Comparison of ENCODE assay signal across 7 mouse cellular contexts in the genomic region with DNA sequence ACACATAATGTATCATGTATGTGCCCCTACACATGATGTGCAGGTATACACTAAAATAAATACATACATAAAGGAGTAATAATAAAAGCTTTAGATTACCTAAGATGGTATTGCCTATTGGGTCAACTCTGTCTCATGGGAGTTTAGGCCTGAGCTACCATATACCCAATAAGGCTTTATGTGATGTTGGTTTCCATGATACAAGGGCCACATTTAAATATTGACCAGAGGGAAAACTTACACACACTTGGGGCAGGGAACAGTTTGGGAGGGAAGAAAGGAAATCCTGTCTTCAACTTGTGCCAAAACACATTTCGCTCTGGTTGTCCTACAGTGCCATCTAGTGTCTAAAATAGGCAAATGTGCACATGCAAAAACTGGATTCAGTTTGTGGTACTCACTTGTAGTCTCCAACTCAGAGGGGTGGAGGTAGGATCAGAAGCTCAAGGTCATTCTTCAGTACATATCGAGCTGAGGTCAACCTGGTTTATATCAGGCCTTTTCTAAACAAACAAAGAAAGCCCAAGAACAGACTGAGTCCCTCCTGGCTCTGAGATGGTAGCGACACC. TPM values are rescaled to one million over a fixed set of nuclear protein-coding genes. Genes with fewer than 3 reads are reported as not detected.
DNase-seq lines count a peak whose midpoint lies in the region; ATAC-seq and TF ChIP-seq lines count a peak whose summit lies in the region.

No protein-coding gene starts in this region.

- H3K4me3 ChIP-seq in liver, embryonic 14.5 days (ENCODE audit: insufficient read depth in 1 of 2, low read depth in 2 of 2, low read length in 2 of 2), result no peak overlapping the region
- no peak overlapping the region for H3K4me3 ChIP-seq in MEL (ENCODE audit: control insufficient read depth in 1 of 2, insufficient read depth in 1 of 2, low read depth in 2 of 2, low read length in 2 of 2)
- H3K4me3 ChIP-seq in forebrain, postnatal 0 days (ENCODE audit: low read depth, low read length), result no peak overlapping the region

- TF ChIP-seq RAD21 in MEL (IDR thresholded peaks at IDR 0.05; ENCODE audit: low read depth, low read length), result peak; percentile 98

- peak; percentile 73 for TF ChIP-seq CTCF in liver, embryonic 14.5 days (IDR thresholded peaks at IDR 0.05; ENCODE audit: low read depth)
- TF ChIP-seq CTCF in MEL (IDR thresholded peaks at IDR 0.05 in 2 of 3, conservative IDR thresholded peaks at IDR 0.05 in 1 of 3; ENCODE audit: control insufficient read depth in 1 of 3, insufficient read depth in 1 of 3, low read depth in 2 of 3, low read length in 3 of 3, poor library complexity in 1 of 3, severe bottlenecking in 1 of 3), result peak; percentile 52 to 90 (median 90)
- TF ChIP-seq CTCF in forebrain, postnatal 0 days (IDR thresholded peaks at IDR 0.05; ENCODE audit: low read depth), result peak; percentile 88

- ATAC-seq in liver, embryonic 14.5 days (ENCODE audit: insufficient read depth), result no peak
- peak; percentile 20; the same call in 1 of the 2 replicates for ATAC-seq in forebrain, postnatal 0 days

- no peaks in the 10 kb centered on the region for H3K79me2 ChIP-seq in MEL (ENCODE audit: control insufficient read depth, insufficient read depth, low read length, poor library complexity)

- H3K9ac ChIP-seq in liver, embryonic 14.5 days (replicated peaks), result no peak overlapping the region
- H3K9ac ChIP-seq in MEL (ENCODE audit: control insufficient read depth, low read depth, low read length, poor library complexity, severe bottlenecking), result no peak overlapping the region
- H3K9ac ChIP-seq in forebrain, postnatal 0 days, result no peak overlapping the region

- TF ChIP-seq POLR2A in MEL (IDR thresholded peaks at IDR 0.05; ENCODE audit: control insufficient read depth in 1 of 2, insufficient read depth in 1 of 2, low read depth in 1 of 2, low read length in 2 of 2, poor library complexity in 1 of 2), result no peak

- H3K9me3 ChIP-seq in liver, embryonic 14.5 days (ENCODE audit: control insufficient read depth, low read length), result no peaks in the 10 kb centered on the region
- H3K9me3 ChIP-seq in MEL (replicated peaks; ENCODE audit: insufficient read depth, low read length), result no peaks in the 10 kb centered on the region
- H3K9me3 ChIP-seq in forebrain, postnatal 0 days (ENCODE audit: low read length), result no peaks in the 10 kb centered on the region

- no peak overlapping the region for H3K27ac ChIP-seq in liver, embryonic 14.5 days
- no peak overlapping the region for H3K27ac ChIP-seq in MEL (ENCODE audit: control insufficient read depth, low read depth, low read length)
- H3K27ac ChIP-seq in forebrain, postnatal 0 days (ENCODE audit: low read depth, low read length), result no peak overlapping the region

- no peaks in the 10 kb centered on the region for H3K4me1 ChIP-seq in liver, embryonic 14.5 days (replicated peaks; ENCODE audit: control insufficient read depth in 2 of 2, insufficient read depth in 2 of 2, low read length in 1 of 2)
- H3K4me1 ChIP-seq in MEL (ENCODE audit: control insufficient read depth in 1 of 2, insufficient read depth in 2 of 2, low read length in 2 of 2), result no peaks in the 10 kb centered on the region
- no peaks in the 10 kb centered on the region for H3K4me1 ChIP-seq in forebrain, postnatal 0 days (ENCODE audit: insufficient read depth)

- no peaks in the 10 kb centered on the region; the same call in 1 of the 2 replicates for H3K27me3 ChIP-seq in liver, embryonic 14.5 days (ENCODE audit: control insufficient read depth, insufficient read depth, low read length)
- peaks cover 0 to 1% of the 10 kb centered on the region in 2 experiments; a peak in 1 of 4 replicates for H3K27me3 ChIP-seq in MEL (ENCODE audit: control insufficient read depth in 1 of 2, insufficient read depth in 2 of 2, low read length in 2 of 2)
- no peaks in the 10 kb centered on the region for H3K27me3 ChIP-seq in forebrain, postnatal 0 days (ENCODE audit: insufficient read depth, low read length)

- no peak overlapping the region for H3K4me2 ChIP-seq in liver, embryonic 14.5 days (ENCODE audit: low read depth)
- H3K4me2 ChIP-seq in forebrain, postnatal 0 days (ENCODE audit: low read depth), result no peak overlapping the region

- H3K36me3 ChIP-seq in liver, embryonic 14.5 days (replicated peaks; ENCODE audit: control insufficient read depth, insufficient read depth, low read depth), result no peaks in the 10 kb centered on the region
- H3K36me3 ChIP-seq in MEL (ENCODE audit: control insufficient read depth in 1 of 2, insufficient read depth in 2 of 2, low read length in 2 of 2), result no peaks in the 10 kb centered on the region
- no peaks in the 10 kb centered on the region for H3K36me3 ChIP-seq in forebrain, postnatal 0 days (ENCODE audit: insufficient read depth)

- 26% methylated on average over 3 of the region's 3 CpGs for WGBS in liver, embryonic 14.5 days (ENCODE audit: insufficient replicate concordance)
- WGBS in forebrain, postnatal 0 days, result 37% methylated on average over 3 of the region's 3 CpGs

- peak in 2 of 3 experiments; percentile 6 to 9 for DNase-seq in liver, embryonic 14.5 days (ENCODE audit: low read depth in 3 of 3, low spot score in 3 of 3)
- no peak for DNase-seq in liver
- peak; percentile 68 for DNase-seq in MEL (ENCODE audit: low read depth, low spot score)
- DNase-seq in cerebellum, adult 11-12 months, result peak; percentile 9
- DNase-seq in forebrain, postnatal 0 days, result peak; percentile 77
- peak; percentile 28 to 50 for DNase-seq in layer of hippocampus, postnatal 10 days (ENCODE audit: low spot score in 2 of 2)
- peak; percentile 4 to 13 for DNase-seq in natural killer cell, adult 2 months (ENCODE audit: low spot score in 2 of 2)

- no peak for TF ChIP-seq EP300 in liver, embryonic 14.5 days (IDR thresholded peaks at IDR 0.05; ENCODE audit: low read depth)
- TF ChIP-seq EP300 in MEL (IDR thresholded peaks at IDR 0.05; ENCODE audit: low read depth in 1 of 2, low read length in 2 of 2), result no peak

TF ChIP-seq in MEL, 35 proteins besides CTCF, POLR2A, EP300 and RAD21:
- TF ChIP-seq ZKSCAN1 (IDR thresholded peaks at IDR 0.05; ENCODE audit: low read depth, low read length) (no peak), ZNF384 (IDR thresholded peaks at IDR 0.05; ENCODE audit: low read depth, low read length) (no peak), ELF1 (IDR thresholded peaks at IDR 0.05; ENCODE audit: low read depth, low read length) (no peak), MAFK (IDR thresholded peaks at IDR 0.05; ENCODE audit: borderline replicate concordance, low read depth, low read length) (no peak), GATA1 (IDR thresholded peaks at IDR 0.05; ENCODE audit: low read depth, low read length) (no peak), TAL1 (IDR thresholded peaks at IDR 0.05; ENCODE audit: low read length) (no peak), MAX (IDR thresholded peaks at IDR 0.05; ENCODE audit: low read length) (0 out of 2 replicates have a peak, but pooled peaks have one; percentile 19), MAZ (IDR thresholded peaks at IDR 0.05; ENCODE audit: low read depth, low read length) (no peak), ZMIZ1 (IDR thresholded peaks at IDR 0.05; ENCODE audit: low read depth, low read length) (no peak), MXI1 (IDR thresholded peaks at IDR 0.05; ENCODE audit: low read depth, low read length) (no peak), ZC3H11A (IDR thresholded peaks at IDR 0.05; ENCODE audit: low read depth, low read length) (peak; percentile 85), NRF1 (IDR thresholded peaks at IDR 0.05; ENCODE audit: insufficient read depth, low read depth, low read length, poor library complexity, severe bottlenecking) (no peak), SMC3 (IDR thresholded peaks at IDR 0.05; ENCODE audit: low read depth, low read length) (peak; percentile 84), MYB (IDR thresholded peaks at IDR 0.05; ENCODE audit: low read depth, low read length) (no peak), ETS1 (IDR thresholded peaks at IDR 0.05; ENCODE audit: low read depth, low read length) (no peak), CHD1 (IDR thresholded peaks at IDR 0.05; ENCODE audit: low read depth, low read length) (no peak), SIN3A (IDR thresholded peaks at IDR 0.05; ENCODE audit: low read length) (no peak), RCOR1 (IDR thresholded peaks at IDR 0.05; ENCODE audit: low read depth, low read length) (no peak), MYC (IDR thresholded peaks at IDR 0.05; ENCODE audit: low read depth, low read length) (peak; percentile 65; the same call in 1 of the 2 replicates), E2F4 (IDR thresholded peaks at IDR 0.05; ENCODE audit: borderline replicate concordance, low read depth, low read length) (no peak), JUND (IDR thresholded peaks at IDR 0.05; ENCODE audit: low read depth, low read length) (no peak; the same call in 1 of the 2 replicates), BHLHE40 (IDR thresholded peaks at IDR 0.05; ENCODE audit: borderline replicate concordance, low read depth, low read length) (no peak), POLR2AphosphoS2 (IDR thresholded peaks at IDR 0.05; ENCODE audit: low read length) (no peak), TBP (IDR thresholded peaks at IDR 0.05; ENCODE audit: low read depth, low read length) (no peak), UBTF (IDR thresholded peaks at IDR 0.05; ENCODE audit: borderline replicate concordance, insufficient read depth, low read depth, low read length) (no peak), POLR2AphosphoS5 (IDR thresholded peaks at IDR 0.05; ENCODE audit: borderline replicate concordance, low read depth, low read length) (no peak), MEF2A (IDR thresholded peaks at IDR 0.05; ENCODE audit: extremely low read depth, insufficient replicate concordance, low read depth, low read length, poor library complexity, severe bottlenecking) (no peak), HCFC1 (IDR thresholded peaks at IDR 0.05; ENCODE audit: low read depth, low read length) (no peak)

RNA-seq across cellular contexts. Expression of a gene that starts 38.8 kb away (rescaled TPM):
- polyA plus RNA-seq in liver, embryonic 14.5 days (2012; rRNA removed), result 0.13 and 0.20 TPM in 2 replicates
- 0.24 and 0.27 TPM in 2 replicates for polyA plus RNA-seq in liver, embryonic 14.5 days (2014; fragmentation: Nextera tagmentation; extraction: Ambion mirVana)
- 1.6 and 1.7 TPM in 2 replicates for total RNA-seq in MEL (2012; rRNA removed)
- 1 to 10 TPM in 1 of 2 experiments, not detected in 1; 2.8 TPM for polyA plus RNA-seq in MEL (2012; ENCODE audit: insufficient read depth in 1 of 2, insufficient read length in 2 of 2, low read depth in 1 of 2, low replicate concordance in 2 of 2, missing spikeins in 1 of 2)
- total RNA-seq in forebrain, postnatal 0 days (2014; rRNA removed), result 25.6 and 31.9 TPM in 2 replicates
- polyA plus RNA-seq in forebrain, postnatal 0 days (2015; fragmentation: Nextera tagmentation; extraction: Ambion mirVana), result 5.8 and 7.2 TPM in 2 replicates
- 10 to 100 TPM; 93.4 to 95.9 TPM for total RNA-seq in layer of hippocampus, postnatal 10 days (2021)
